In the genomic region with DNA sequence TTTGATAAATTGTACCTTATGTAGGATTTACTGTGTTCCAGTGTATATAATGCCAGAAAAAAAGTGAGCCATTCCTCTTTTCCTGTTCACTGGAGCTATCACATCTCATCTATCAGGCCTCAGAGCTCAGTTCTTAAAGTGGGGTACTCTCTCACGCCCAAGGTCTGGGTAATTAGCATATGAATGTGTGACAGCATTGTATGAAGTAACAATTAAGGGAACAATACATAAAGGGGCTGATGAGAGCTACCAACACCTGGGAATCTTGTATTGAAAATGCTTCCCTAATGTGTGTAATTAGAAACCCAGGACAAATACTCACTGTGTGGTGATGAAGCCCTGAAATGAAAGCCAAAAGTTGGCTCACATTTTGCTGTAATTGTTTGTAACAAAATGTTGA, we compare ENCODE assay signal across 15 mouse cellular contexts. TPM values are rescaled to one million over a fixed set of nuclear protein-coding genes. Genes with fewer than 3 reads are reported as not detected.
A peak's percentile ranks its signal among the peaks of the same experiment; 100 is the strongest.
DNase-seq lines count a peak whose midpoint lies in the region; ATAC-seq and TF ChIP-seq lines count a peak whose summit lies in the region.
"Had no signal": no experiment of that assay in that cellular context is flagged by ENCODE, and none has a peak within 500 bp of the region (broad histone marks: within the 10 kb centered on the region; RNA-seq: fewer than 3 reads in every experiment).

No protein-coding gene starts in this region.

- H3K4me1 ChIP-seq in ES-E14 (ENCODE audit: control insufficient read depth in 2 of 2, insufficient read depth in 2 of 2, low read length in 2 of 2, poor library complexity in 1 of 2): no peaks in the 10 kb centered on the region
- peaks cover 9% of the 10 kb centered on the region for H3K4me1 ChIP-seq in forebrain, embryonic 16.5 days (replicated peaks; ENCODE audit: control insufficient read depth, insufficient read depth, low read length)
- H3K4me1 ChIP-seq in midbrain, embryonic 14.5 days (ENCODE audit: control insufficient read depth, insufficient read depth, low read length): peaks cover 10% of the 10 kb centered on the region; the same call in 1 of the 2 replicates
- H3K4me1 ChIP-seq in kidney, embryonic 14.5 days (ENCODE audit: control insufficient read depth, insufficient read depth, low read length): no peaks in the 10 kb centered on the region
- H3K4me1 ChIP-seq: limb, embryonic 13.5 days had no signal

- H3K4me3 ChIP-seq in ES-E14 (ENCODE audit: insufficient read depth in 1 of 2, low read depth in 1 of 2, low read length in 2 of 2, poor library complexity in 1 of 2, severe bottlenecking in 1 of 2): no peak overlapping the region
- H3K4me3 ChIP-seq in forebrain, embryonic 16.5 days (replicated peaks; ENCODE audit: low read length): no peak overlapping the region
- H3K4me3 ChIP-seq in midbrain, embryonic 14.5 days (replicated peaks; ENCODE audit: low read depth, low read length): no peak overlapping the region
- no peak overlapping the region for H3K4me3 ChIP-seq in kidney, embryonic 14.5 days (ENCODE audit: low read length)
- H3K4me3 ChIP-seq: left cerebral cortex, adult 2 months; limb, embryonic 13.5 days had no signal

- H3K9me3 ChIP-seq in ES-E14 (ENCODE audit: control insufficient read depth, insufficient read depth, low read depth, low read length): no peaks in the 10 kb centered on the region
- H3K9me3 ChIP-seq in forebrain, embryonic 16.5 days (ENCODE audit: control insufficient read depth, low read length): no peaks in the 10 kb centered on the region
- H3K9me3 ChIP-seq in midbrain, embryonic 14.5 days (ENCODE audit: control insufficient read depth, low read length): no peaks in the 10 kb centered on the region
- no peaks in the 10 kb centered on the region for H3K9me3 ChIP-seq in kidney, embryonic 14.5 days (ENCODE audit: control insufficient read depth, low read length)
- H3K9me3 ChIP-seq: limb, embryonic 13.5 days had no signal

- H3K27me3 ChIP-seq in forebrain, embryonic 16.5 days (replicated peaks; ENCODE audit: control insufficient read depth, insufficient read depth, low read length): no peaks in the 10 kb centered on the region
- no peaks in the 10 kb centered on the region for H3K27me3 ChIP-seq in midbrain, embryonic 14.5 days (ENCODE audit: control insufficient read depth, insufficient read depth, low read length)
- H3K27me3 ChIP-seq in kidney, embryonic 14.5 days (ENCODE audit: control insufficient read depth, insufficient read depth, low read length): no peaks in the 10 kb centered on the region
- H3K27me3 ChIP-seq: limb, embryonic 13.5 days had no signal

- ATAC-seq in forebrain, embryonic 16.5 days: peak; percentile 85
- ATAC-seq in midbrain, embryonic 14.5 days (ENCODE audit: low FRiP score, low TSS enrichment): no peak
- ATAC-seq in kidney, embryonic 14.5 days (ENCODE audit: low FRiP score, low TSS enrichment): no peak
- ATAC-seq: intestine, embryonic 16.5 days; liver, postnatal 0 days had no signal

- H3K4me2 ChIP-seq in forebrain, embryonic 16.5 days (ENCODE audit: low read length): no peak overlapping the region
- H3K4me2 ChIP-seq in midbrain, embryonic 14.5 days (ENCODE audit: low read length): no peak overlapping the region
- no peak overlapping the region for H3K4me2 ChIP-seq in kidney, embryonic 14.5 days (replicated peaks; ENCODE audit: low read depth, low read length)
- H3K4me2 ChIP-seq: limb, embryonic 13.5 days had no signal

- no peak overlapping the region for H3K27ac ChIP-seq in ES-E14 (ENCODE audit: insufficient read depth, low read depth, low read length, poor library complexity, severe bottlenecking)
- no peak overlapping the region for H3K27ac ChIP-seq in forebrain, embryonic 16.5 days (ENCODE audit: low read length)
- 0 out of 2 replicates have a peak overlapping the region, but pooled peaks have one; percentile 26 for H3K27ac ChIP-seq in midbrain, embryonic 14.5 days (replicated peaks; ENCODE audit: low read depth, low read length)
- H3K27ac ChIP-seq in kidney, embryonic 14.5 days (ENCODE audit: low read depth, low read length): no peak overlapping the region
- H3K27ac ChIP-seq: left cerebral cortex, adult 2 months; limb, embryonic 13.5 days had no signal

- DNase-seq in ES-E14 (ENCODE audit: low read depth, low spot score): peak; percentile 15
- peak; percentile 4 for DNase-seq in ZHBTc4 (ENCODE audit: low read depth, low spot score)
- DNase-seq in midbrain, embryonic 14.5 days: no peak
- no peak for DNase-seq in frontal cortex, adult 2 months (ENCODE audit: extremely low spot score in 1 of 2, low spot score in 1 of 2)
- no peak for DNase-seq in heart, adult 9 months (ENCODE audit: low spot score in 2 of 2)
- DNase-seq: adrenal gland, postnatal 25 days; kidney, postnatal 4 days; liver, postnatal 0 days; thymus, postnatal 25 days had no signal

- H3K9ac ChIP-seq in ES-E14 (ENCODE audit: insufficient read depth, low read depth, low read length, poor library complexity, severe bottlenecking): no peak overlapping the region
- H3K9ac ChIP-seq in forebrain, embryonic 16.5 days (replicated peaks; ENCODE audit: low read depth, low read length): no peak overlapping the region
- H3K9ac ChIP-seq in midbrain, embryonic 14.5 days (replicated peaks; ENCODE audit: low read length): no peak overlapping the region
- no peak overlapping the region for H3K9ac ChIP-seq in kidney, embryonic 14.5 days (ENCODE audit: low read depth, low read length)
- H3K9ac ChIP-seq: limb, embryonic 13.5 days; liver, postnatal 0 days had no signal

- no peaks in the 10 kb centered on the region for H3K36me3 ChIP-seq in ES-E14 (ENCODE audit: control insufficient read depth, insufficient read depth, low read length, poor library complexity, severe bottlenecking)
- H3K36me3 ChIP-seq in forebrain, embryonic 16.5 days (ENCODE audit: control insufficient read depth, insufficient read depth): no peaks in the 10 kb centered on the region
- no peaks in the 10 kb centered on the region for H3K36me3 ChIP-seq in midbrain, embryonic 14.5 days (ENCODE audit: control insufficient read depth, insufficient read depth, low read length)
- no peaks in the 10 kb centered on the region for H3K36me3 ChIP-seq in kidney, embryonic 14.5 days (ENCODE audit: control insufficient read depth, insufficient read depth, low read length)
- H3K36me3 ChIP-seq: limb, embryonic 13.5 days had no signal

- 7% methylated on average over 1 of the region's 1 CpGs for WGBS in forebrain, embryonic 16.5 days
- 0% methylated on average over 1 of the region's 1 CpGs for WGBS in midbrain, embryonic 14.5 days
- WGBS in kidney, embryonic 14.5 days: 20% methylated on average over 1 of the region's 1 CpGs

- in situ Hi-C loops in ES-E14 (cut with MboI; ENCODE audit: low sequenced_read_pairs in 2 of 2, unreplicated experiment in 2 of 2): no loop called here

TF ChIP-seq in ES-E14, 5 proteins besides CTCF, POLR2A, EP300 and RAD21:
- TF ChIP-seq HCFC1 (IDR thresholded peaks at IDR 0.05; ENCODE audit: borderline replicate concordance, insufficient read depth, low read length): no peak
- TF ChIP-seq ZC3H11A (IDR thresholded peaks at IDR 0.05; ENCODE audit: borderline replicate concordance, low read depth, low read length): no peak

RNA-seq across cellular contexts. Expression of a gene that starts 47.6 kb away (rescaled TPM):
- total RNA-seq in ES-E14 (2012; rRNA removed): 1.2 and 1.5 TPM in 2 replicates
- polyA plus RNA-seq in forebrain, embryonic 16.5 days (2015; fragmentation: Nextera tagmentation; extraction: Ambion mirVana): 133 and 142 TPM in 2 replicates
- 66.4 and 67.8 TPM in 2 replicates for polyA plus RNA-seq in midbrain, embryonic 14.5 days (2014; fragmentation: Nextera tagmentation; extraction: Ambion mirVana)
- 103 and 137 TPM in 2 replicates for polyA plus RNA-seq in frontal cortex, adult 2 months (2012; rRNA removed)
- polyA plus RNA-seq in kidney, embryonic 14.5 days (2014; fragmentation: Nextera tagmentation; extraction: Ambion mirVana): 1.5 and 2.5 TPM in 2 replicates
- total RNA-seq: megakaryocyte progenitor cell, adult 5-6 weeks had no signal

Comparison
In these comparisons a context has a peak if more than half of its experiments do, and no peak if none do; other contexts are left out.
1. DNase-seq: peak in ES-E14 (single experiment) and ZHBTc4 (single experiment); none in midbrain, embryonic 14.5 days (single experiment), frontal cortex, adult 2 months (0 of 2) and heart, adult 9 months (0 of 2).
2. RNA of a gene that starts 47.6 kb away (polyA plus RNA-seq): 103 to 137 TPM in frontal cortex, adult 2 months, 133 to 142 TPM in forebrain, embryonic 16.5 days and 66.4 to 67.8 TPM in midbrain, embryonic 14.5 days; 1.5 to 2.5 TPM in kidney, embryonic 14.5 days; every median in the first group is over 10 times any median in the second.